Mouse (Mus musculus): ENCODE measurements around the gene Tax1bp1.

DNA sequence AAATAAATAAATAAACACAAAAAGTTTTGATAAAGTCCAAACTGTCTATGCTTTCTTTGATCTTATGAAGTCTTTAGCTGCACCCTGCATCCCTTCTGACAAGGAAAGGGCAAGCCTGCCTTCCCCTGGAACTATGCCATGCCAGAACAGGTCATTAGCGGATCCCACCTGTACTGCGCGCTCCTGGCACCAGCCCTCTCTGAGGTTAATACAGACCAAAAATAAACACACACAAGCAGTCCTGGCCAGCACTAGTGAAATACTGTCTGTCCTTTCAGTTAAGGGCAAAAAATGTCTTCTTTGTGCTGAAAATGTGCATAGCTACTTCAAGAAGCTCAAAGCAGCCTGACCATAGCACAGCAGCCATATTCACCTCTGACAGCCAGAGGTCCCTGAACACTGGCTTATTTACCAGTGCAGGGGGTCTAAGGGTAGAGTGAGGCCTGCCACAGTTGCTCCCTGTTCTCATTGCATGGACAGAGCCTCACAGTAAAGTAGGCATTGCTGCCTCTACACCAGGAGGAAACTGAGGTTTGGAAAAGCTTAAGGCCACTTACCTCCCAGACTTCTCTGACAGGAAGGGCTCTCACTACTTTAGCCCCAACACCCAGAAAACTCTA is 91.8 kb downstream of the Tax1bp1 start:
- TF ChIP-seq POLR2A (IDR thresholded peaks at IDR 0.05; ENCODE audit: borderline replicate concordance, control insufficient read depth, low read depth, low read length) (no peak), CTCF (IDR thresholded peaks at IDR 0.05; ENCODE audit: control insufficient read depth, insufficient read depth, low read length) (no peak)
